Mouse (Mus musculus) E14TG2a.4 (cell line): ENCODE results near the gene Allc.

Experiments
- H3K27me3 ChIP-seq: 2 replicates; pipeline ENCODE4 v1.6.1; 2014; ENCODE audit warnings: low read length, control low read depth; ENCODE audit not compliant: insufficient read depth
- H3K36me3 ChIP-seq: 2 replicates; pipeline ENCODE4 v1.6.1; 2014; ENCODE audit warnings: low read length, control low read depth; ENCODE audit not compliant: insufficient read depth
- H3K4me1 ChIP-seq: replicated peaks from 2 replicates; pipeline ENCODE4 v1.6.1; 2014; ENCODE audit warnings: low read depth, low read length, control low read depth
- H3K4me3 ChIP-seq: replicated peaks from 2 replicates; pipeline ENCODE4 v1.5.1; 2014; ENCODE audit warnings: mild to moderate bottlenecking, low read length
- H3K9me3 ChIP-seq: 2 replicates; pipeline ENCODE4 v1.6.1; 2014; ENCODE audit warnings: low read length, control low read depth
- CTCF ChIP-seq: conservative IDR thresholded peaks from 2 replicates; pipeline ENCODE4 v1.5.1; 2014; ENCODE audit warnings: low read length
- NANOG ChIP-seq: IDR thresholded peaks from 2 replicates; pipeline ENCODE4 v1.6.1; 2014; ENCODE audit warnings: borderline replicate concordance, low read length, mixed read lengths
- POU5F1 ChIP-seq: IDR thresholded peaks from 2 replicates; pipeline ENCODE4 v1.6.1; 2014; ENCODE audit warnings: low read length, borderline replicate concordance

Allc gene

GRCm38 (mm10) chr12:28552299-28552698, 30.0 kb downstream of the Allc start, which contains the start of gene Dcdc2c:
TSS of gene Dcdc2c (minus strand) at chr12:28552399.
- no peak for TF ChIP-seq POU5F1
- no peak for TF ChIP-seq CTCF
- no peak for TF ChIP-seq NANOG
- Histone ChIP-seq H3K36me3 (no peaks in the 10 kb centered on the region), H3K9me3 (no peaks in the 10 kb centered on the region), H3K4me3 (peak within 1 kb of the TSS; percentile 76), H3K4me1 (peaks cover 10% of the 10 kb centered on the region; the same call in 1 of the 2 replicates), H3K27me3 (peaks cover 39% of the 10 kb centered on the region)

GRCm38 (mm10) chr12:28551775-28552174, 30.5 kb downstream of the Allc start:
- Histone ChIP-seq H3K4me3 (peak overlapping the region; percentile 76), H3K9me3 (no peaks in the 10 kb centered on the region), H3K27me3 (peaks cover 39% of the 10 kb centered on the region), H3K36me3 (no peaks in the 10 kb centered on the region), H3K4me1 (peaks cover 10% of the 10 kb centered on the region; the same call in 1 of the 2 replicates)
- TF ChIP-seq POU5F1 (no peak), NANOG (no peak), CTCF (no peak)

- TF ChIP-seq CTCF (no peak), NANOG (no peak), POU5F1 (no peak)
- Histone ChIP-seq H3K9me3 (no peaks in the 10 kb centered on the region), H3K27me3 (peaks cover 37% of the 10 kb centered on the region), H3K4me3 (no peak overlapping the region), H3K36me3 (no peaks in the 10 kb centered on the region), H3K4me1 (peaks cover 10% of the 10 kb centered on the region; the same call in 1 of the 2 replicates)
These were observed 33.4 kb downstream of the Allc start for GRCm38 (mm10) chr12:28548887-28549286.

DNA sequence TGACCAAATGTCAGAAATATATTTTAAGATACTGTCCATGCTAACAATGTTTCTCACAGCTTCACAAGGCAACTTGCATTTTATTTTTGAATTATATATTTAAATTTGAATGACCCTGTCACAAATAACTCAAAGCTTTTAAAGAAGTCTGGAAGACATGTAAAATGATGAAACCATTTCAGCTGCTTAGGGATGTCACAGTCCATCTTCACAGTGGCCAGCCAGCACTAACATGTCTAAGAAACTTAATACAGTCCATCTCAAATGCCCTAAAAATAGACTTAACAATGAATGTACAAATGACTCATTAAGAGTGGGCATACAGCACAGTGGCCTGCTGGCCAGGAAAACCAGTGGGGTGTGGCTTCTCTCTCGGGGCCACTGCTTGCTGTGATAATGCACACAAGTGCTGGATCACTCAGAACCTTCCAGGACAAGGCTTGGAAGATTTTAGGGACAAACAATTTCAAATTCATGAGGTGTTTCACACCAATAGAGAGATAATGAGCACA, 68.0 kb downstream of the Allc start:
- H3K4me3 ChIP-seq = no peak overlapping the region
- H3K9me3 ChIP-seq = no peaks in the 10 kb centered on the region
- H3K36me3 ChIP-seq = no peaks in the 10 kb centered on the region
- no peaks in the 10 kb centered on the region for H3K27me3 ChIP-seq
- TF ChIP-seq CTCF (no peak), NANOG (no peak), POU5F1 (no peak)
- no peaks in the 10 kb centered on the region for H3K4me1 ChIP-seq

GRCm38 (mm10) chr12:28509699-28510280, 72.5 kb downstream of the Allc start:
- no peaks in the 10 kb centered on the region for H3K9me3 ChIP-seq
- no peaks in the 10 kb centered on the region for H3K27me3 ChIP-seq
- TF ChIP-seq NANOG (no peak), POU5F1 (no peak), CTCF (no peak)
- H3K4me1 ChIP-seq = no peaks in the 10 kb centered on the region
- H3K36me3 ChIP-seq = no peaks in the 10 kb centered on the region
- H3K4me3 ChIP-seq = no peak overlapping the region
